Mouse (Mus musculus) small intestine, adult 2 months (tissue): ENCODE results near the gene Csk.

Experiments used
- CTCF ChIP-seq: fragments of 200-500 bp; IDR thresholded peaks from 2 replicates; pipeline ENCODE4 v1.5.1; 2012; ENCODE audit warnings: low read depth, mild to moderate bottlenecking, control low read depth, inconsistent platforms, low read length, moderate library complexity, mixed read lengths; ENCODE audit not compliant: insufficient replicate concordance, insufficient read length; ENCODE audit errors: extremely low read depth
- POLR2A ChIP-seq: fragments of 200-500 bp; IDR thresholded peaks from 2 replicates; pipeline ENCODE4 v1.6.1; 2012; ENCODE audit warnings: low read depth, mild to moderate bottlenecking, control low read depth, inconsistent platforms, low read length, moderate library complexity

GRCm38 (mm10) chr9:57643169-57643855 lies 10.1 kb downstream of the Csk start:
- no peak for TF ChIP-seq CTCF
- no peak for TF ChIP-seq POLR2A
